Comparison of ENCODE assay signal across 7 mouse cellular contexts in genomic region chr7:141265411-141265738, GRCm38 (mm10). TPM values are rescaled to one million over a fixed set of nuclear protein-coding genes. Genes with fewer than 3 reads are reported as not detected.
DNase-seq lines count a peak whose midpoint lies in the region; ATAC-seq and TF ChIP-seq lines count a peak whose summit lies in the region.

No protein-coding gene starts in this region.

- peak; percentile 6; the same call in 1 of the 2 replicates for ATAC-seq in lung, embryonic 14.5 days (ENCODE audit: insufficient read depth)
- ATAC-seq in hindbrain, postnatal 0 days: no peak
- ATAC-seq in neural tube, embryonic 12.5 days (ENCODE audit: low FRiP score, low read depth): 0 out of 2 replicates have a peak, but pooled peaks have one; percentile 16

- DNase-seq in lung, embryonic 14.5 days: no peak
- DNase-seq in lung, postnatal 25 days (ENCODE audit: low spot score): no peak
- no peak for DNase-seq in embryonic facial prominence, embryonic 10.5 days (ENCODE audit: low spot score)
- DNase-seq in hindbrain, postnatal 0 days (ENCODE audit: low spot score): no peak
- DNase-seq in adrenal gland, postnatal 36 days: no peak
- no peak for DNase-seq in left cerebral cortex, adult 2 months (ENCODE audit: extremely low spot score in 1 of 2, low spot score in 2 of 2)

- H3K9me3 ChIP-seq in lung, embryonic 14.5 days (ENCODE audit: low read depth, low read length): no peaks in the 10 kb centered on the region
- H3K9me3 ChIP-seq in embryonic facial prominence, embryonic 10.5 days: no peaks in the 10 kb centered on the region
- H3K9me3 ChIP-seq in hindbrain, postnatal 0 days (ENCODE audit: low read length): no peaks in the 10 kb centered on the region
- H3K9me3 ChIP-seq in neural tube, embryonic 12.5 days: no peaks in the 10 kb centered on the region

- H3K4me3 ChIP-seq in lung, embryonic 14.5 days (ENCODE audit: low read depth, low read length): peak overlapping the region; percentile 47; the same call in 1 of the 2 replicates
- H3K4me3 ChIP-seq in embryonic facial prominence, embryonic 10.5 days: peak overlapping the region; percentile 55; the same call in 1 of the 2 replicates
- H3K4me3 ChIP-seq in hindbrain, postnatal 0 days (ENCODE audit: low read length): no peak overlapping the region
- no peak overlapping the region for H3K4me3 ChIP-seq in neural tube, embryonic 12.5 days
- H3K4me3 ChIP-seq in left cerebral cortex, adult 2 months: no peak overlapping the region

- WGBS in lung, embryonic 14.5 days: 33% methylated on average over 11 of the region's 11 CpGs
- WGBS in embryonic facial prominence, embryonic 10.5 days: 38% methylated on average over 11 of the region's 11 CpGs
- 34% methylated on average over 11 of the region's 11 CpGs for WGBS in hindbrain, postnatal 0 days
- WGBS in neural tube, embryonic 12.5 days: 50% methylated on average over 11 of the region's 11 CpGs

- no peaks in the 10 kb centered on the region for H3K4me1 ChIP-seq in lung, embryonic 14.5 days (ENCODE audit: insufficient read depth)
- peaks cover 18% of the 10 kb centered on the region for H3K4me1 ChIP-seq in embryonic facial prominence, embryonic 10.5 days
- H3K4me1 ChIP-seq in hindbrain, postnatal 0 days (ENCODE audit: insufficient read depth, low read length): no peaks in the 10 kb centered on the region
- H3K4me1 ChIP-seq in neural tube, embryonic 12.5 days: peaks cover 12% of the 10 kb centered on the region

- intact Hi-C loops in left cerebral cortex, adult 2 months (cut with DNase I): loop anchor here (5.0 kb wide), 1 partner anchor 97 kb away; no protein-coding TSS in a partner anchor

- H3K27ac ChIP-seq in lung, embryonic 14.5 days (ENCODE audit: low read depth): no peak overlapping the region
- no peak overlapping the region for H3K27ac ChIP-seq in embryonic facial prominence, embryonic 10.5 days (replicated peaks)
- H3K27ac ChIP-seq in hindbrain, postnatal 0 days: no peak overlapping the region
- H3K27ac ChIP-seq in neural tube, embryonic 12.5 days: no peak overlapping the region
- no peak overlapping the region for H3K27ac ChIP-seq in left cerebral cortex, adult 2 months

- TF ChIP-seq CTCF in lung, embryonic 14.5 days (IDR thresholded peaks at IDR 0.05; ENCODE audit: low read depth): no peak
- no peak; the same call in 1 of the 2 replicates for TF ChIP-seq CTCF in hindbrain, postnatal 0 days (IDR thresholded peaks at IDR 0.05; ENCODE audit: low read depth)
- TF ChIP-seq CTCF in left cerebral cortex, adult 2 months (IDR thresholded peaks at IDR 0.05): no peak

- peaks cover 41% of the 10 kb centered on the region for H3K36me3 ChIP-seq in lung, embryonic 14.5 days (ENCODE audit: insufficient read depth)
- peaks cover 42% of the 10 kb centered on the region for H3K36me3 ChIP-seq in embryonic facial prominence, embryonic 10.5 days (replicated peaks)
- H3K36me3 ChIP-seq in hindbrain, postnatal 0 days (ENCODE audit: insufficient read depth, low read length): peaks cover 36% of the 10 kb centered on the region
- peaks cover 42% of the 10 kb centered on the region for H3K36me3 ChIP-seq in neural tube, embryonic 12.5 days

- H3K9ac ChIP-seq in lung, embryonic 14.5 days: no peak overlapping the region; the same call in 1 of the 2 replicates
- no peak overlapping the region for H3K9ac ChIP-seq in hindbrain, postnatal 0 days (replicated peaks; ENCODE audit: low read length)
- H3K9ac ChIP-seq in neural tube, embryonic 12.5 days: no peak overlapping the region

- peak overlapping the region; percentile 75 for H3K4me2 ChIP-seq in lung, embryonic 14.5 days
- H3K4me2 ChIP-seq in hindbrain, postnatal 0 days (ENCODE audit: low read depth, low read length): peak overlapping the region; percentile 61
- H3K4me2 ChIP-seq in neural tube, embryonic 12.5 days (replicated peaks): peak overlapping the region; percentile 61

- H3K27me3 ChIP-seq in lung, embryonic 14.5 days (ENCODE audit: insufficient read depth, low read length): no peaks in the 10 kb centered on the region
- H3K27me3 ChIP-seq in embryonic facial prominence, embryonic 10.5 days (replicated peaks; ENCODE audit: low read depth, poor library complexity, severe bottlenecking): no peaks in the 10 kb centered on the region
- H3K27me3 ChIP-seq in hindbrain, postnatal 0 days (ENCODE audit: insufficient read depth, low read length): no peaks in the 10 kb centered on the region
- no peaks in the 10 kb centered on the region for H3K27me3 ChIP-seq in neural tube, embryonic 12.5 days (replicated peaks)

RNA-seq across cellular contexts. Expression of gene Irf7, which starts 0.9 kb away (rescaled TPM):
- 1.0 and 1.9 TPM in 2 replicates for polyA plus RNA-seq in lung, embryonic 14.5 days (2014; fragmentation: Nextera tagmentation; extraction: Ambion mirVana)
- 0.34 TPM in 2 replicates for polyA plus RNA-seq in embryonic facial prominence, embryonic 10.5 days (2016; fragmentation: Nextera tagmentation; extraction: Ambion mirVana)
- total RNA-seq in hindbrain, postnatal 0 days (2014; rRNA removed): 3.9 and 7.0 TPM in 2 replicates
- polyA plus RNA-seq in hindbrain, postnatal 0 days (2015; fragmentation: Nextera tagmentation; extraction: Ambion mirVana): 3.3 and 5.5 TPM in 2 replicates
- polyA plus RNA-seq in neural tube, embryonic 12.5 days (2016; fragmentation: Nextera tagmentation; extraction: Ambion mirVana): 1.0 and 1.7 TPM in 2 replicates
- total RNA-seq in adrenal gland, postnatal 36 days (2021): 10 to 100 TPM; 13.5 to 14.9 TPM
- total RNA-seq in left cerebral cortex, adult 2 months (2021): 1 to 10 TPM in 1 of 2 experiments, under 1 TPM in 1; 0.59 to 1.2 TPM

RNA-seq across cellular contexts. Expression of gene Cdhr5, which starts 11.2 kb away (rescaled TPM):
- polyA plus RNA-seq in lung, embryonic 14.5 days (2014; fragmentation: Nextera tagmentation; extraction: Ambion mirVana): not detected in 2 replicates
- polyA plus RNA-seq in embryonic facial prominence, embryonic 10.5 days (2016; fragmentation: Nextera tagmentation; extraction: Ambion mirVana): 0.10 and 0.17 TPM in 2 replicates
- total RNA-seq in hindbrain, postnatal 0 days (2014; rRNA removed): not detected in 2 replicates
- polyA plus RNA-seq in hindbrain, postnatal 0 days (2015; fragmentation: Nextera tagmentation; extraction: Ambion mirVana): 0.23 TPM in 1 of 2 replicates, not detected in the other
- polyA plus RNA-seq in neural tube, embryonic 12.5 days (2016; fragmentation: Nextera tagmentation; extraction: Ambion mirVana): not detected in 2 replicates
- total RNA-seq in adrenal gland, postnatal 36 days (2021): 10 to 100 TPM in 1 of 2 experiments, 1 to 10 TPM in 1; 3.3 to 17.3 TPM
- total RNA-seq in left cerebral cortex, adult 2 months (2021): not detected

RNA-seq across cellular contexts. Expression of gene Sct, which starts 13.6 kb away (rescaled TPM):
- polyA plus RNA-seq in lung, embryonic 14.5 days (2014; fragmentation: Nextera tagmentation; extraction: Ambion mirVana): 2.2 and 5.1 TPM in 2 replicates
- polyA plus RNA-seq in embryonic facial prominence, embryonic 10.5 days (2016; fragmentation: Nextera tagmentation; extraction: Ambion mirVana): 8.8 and 9.6 TPM in 2 replicates
- total RNA-seq in hindbrain, postnatal 0 days (2014; rRNA removed): 3.7 TPM in 1 of 2 replicates, not detected in the other
- 7.6 and 9.9 TPM in 2 replicates for polyA plus RNA-seq in hindbrain, postnatal 0 days (2015; fragmentation: Nextera tagmentation; extraction: Ambion mirVana)
- 4.5 and 7.1 TPM in 2 replicates for polyA plus RNA-seq in neural tube, embryonic 12.5 days (2016; fragmentation: Nextera tagmentation; extraction: Ambion mirVana)
- 1 to 10 TPM in 1 of 2 experiments, under 1 TPM in 1; 0.63 to 1.2 TPM for total RNA-seq in adrenal gland, postnatal 36 days (2021)
- not detected for total RNA-seq in left cerebral cortex, adult 2 months (2021)

RNA-seq across cellular contexts. Expression of gene Drd4, which starts 26.4 kb away (rescaled TPM):
- 1.0 and 1.4 TPM in 2 replicates for polyA plus RNA-seq in lung, embryonic 14.5 days (2014; fragmentation: Nextera tagmentation; extraction: Ambion mirVana)
- polyA plus RNA-seq in embryonic facial prominence, embryonic 10.5 days (2016; fragmentation: Nextera tagmentation; extraction: Ambion mirVana): 0.60 and 0.86 TPM in 2 replicates
- total RNA-seq in hindbrain, postnatal 0 days (2014; rRNA removed): 0.54 and 0.94 TPM in 2 replicates
- polyA plus RNA-seq in hindbrain, postnatal 0 days (2015; fragmentation: Nextera tagmentation; extraction: Ambion mirVana): 0.73 and 0.79 TPM in 2 replicates
- polyA plus RNA-seq in neural tube, embryonic 12.5 days (2016; fragmentation: Nextera tagmentation; extraction: Ambion mirVana): 0.82 and 0.94 TPM in 2 replicates
- total RNA-seq in adrenal gland, postnatal 36 days (2021): under 1 TPM in 1 of 2 experiments, not detected in 1; 0.56 TPM
- under 1 TPM; 0.27 to 0.44 TPM for total RNA-seq in left cerebral cortex, adult 2 months (2021)

RNA-seq across cellular contexts. Expression of gene Phrf1, which starts 36.8 kb away (rescaled TPM):
- polyA plus RNA-seq in lung, embryonic 14.5 days (2014; fragmentation: Nextera tagmentation; extraction: Ambion mirVana): 80.7 and 85.4 TPM in 2 replicates
- polyA plus RNA-seq in embryonic facial prominence, embryonic 10.5 days (2016; fragmentation: Nextera tagmentation; extraction: Ambion mirVana): 114 and 124 TPM in 2 replicates
- total RNA-seq in hindbrain, postnatal 0 days (2014; rRNA removed): 52.2 and 56.4 TPM in 2 replicates
- polyA plus RNA-seq in hindbrain, postnatal 0 days (2015; fragmentation: Nextera tagmentation; extraction: Ambion mirVana): 35.6 and 38.0 TPM in 2 replicates
- 88.0 and 92.7 TPM in 2 replicates for polyA plus RNA-seq in neural tube, embryonic 12.5 days (2016; fragmentation: Nextera tagmentation; extraction: Ambion mirVana)
- total RNA-seq in adrenal gland, postnatal 36 days (2021): 10 to 100 TPM; 70.5 to 89.3 TPM
- total RNA-seq in left cerebral cortex, adult 2 months (2021): 10 to 100 TPM; 70.5 to 77.2 TPM

Comparison
In these comparisons a context has a peak if more than half of its experiments do, and no peak if none do; other contexts are left out.
1. H3K4me3 ChIP-seq: peak in lung, embryonic 14.5 days (single experiment) and embryonic facial prominence, embryonic 10.5 days (single experiment); none in hindbrain, postnatal 0 days (single experiment), neural tube, embryonic 12.5 days (single experiment) and left cerebral cortex, adult 2 months (single experiment).
2. Peak in every context shown above with its lines, with median percentiles within 50 percentile points of each other: H3K4me2 ChIP-seq.